Mouse (Mus musculus) c-Kit-positive CD71-positive TER-119-negative erythroid progenitor cells, embryonic 14.5 days (primary cell): ENCODE measurements around the gene Bbc3.

ENCODE experiments used
- DNase-seq: peaks from one replicate; pipeline ENCODE4 v3.0.0-alpha.2; 2013; ENCODE audit warnings: low read depth

Gene Bbc3

DNA sequence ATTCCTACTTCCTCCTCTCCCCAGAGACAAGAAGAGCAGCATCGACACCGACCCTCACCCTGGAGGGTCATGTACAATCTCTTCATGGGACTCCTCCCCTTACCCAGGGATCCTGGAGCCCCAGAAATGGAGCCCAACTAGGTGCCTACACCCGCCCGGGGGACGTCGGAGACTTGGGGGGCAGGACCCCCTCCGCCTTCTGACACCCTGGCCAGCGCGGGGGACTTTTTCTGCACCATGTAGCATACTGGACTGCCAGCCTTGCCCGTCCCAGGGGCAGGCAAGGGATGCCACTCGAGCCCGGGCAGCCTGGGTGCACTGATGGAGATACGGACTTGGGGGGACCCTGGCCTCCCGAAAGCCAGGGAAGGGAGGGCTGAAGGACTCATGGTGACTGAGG, 8.9 kb downstream of the Bbc3 start:
- no peak for DNase-seq

DNA sequence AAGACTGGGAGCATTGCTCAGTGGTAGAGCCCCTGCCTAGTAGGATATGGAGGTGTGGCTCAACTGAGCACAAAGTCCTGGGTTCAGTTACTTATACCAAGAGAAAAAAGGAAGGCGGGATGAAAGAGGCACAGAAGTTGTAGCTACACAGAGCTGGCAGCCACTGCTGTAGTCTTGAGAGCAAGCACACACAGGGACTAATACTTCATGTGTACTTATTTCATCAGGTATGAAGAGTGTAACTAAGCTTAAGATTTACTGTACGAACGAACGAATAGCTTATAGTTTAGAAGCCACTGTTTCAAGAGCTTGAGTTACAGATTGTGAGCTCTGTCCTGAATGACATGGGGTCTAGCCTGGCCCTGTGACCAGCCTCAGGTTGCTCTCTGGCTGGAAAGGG, 11.0 kb downstream of the Bbc3 start:
- no peak for DNase-seq

DNA sequence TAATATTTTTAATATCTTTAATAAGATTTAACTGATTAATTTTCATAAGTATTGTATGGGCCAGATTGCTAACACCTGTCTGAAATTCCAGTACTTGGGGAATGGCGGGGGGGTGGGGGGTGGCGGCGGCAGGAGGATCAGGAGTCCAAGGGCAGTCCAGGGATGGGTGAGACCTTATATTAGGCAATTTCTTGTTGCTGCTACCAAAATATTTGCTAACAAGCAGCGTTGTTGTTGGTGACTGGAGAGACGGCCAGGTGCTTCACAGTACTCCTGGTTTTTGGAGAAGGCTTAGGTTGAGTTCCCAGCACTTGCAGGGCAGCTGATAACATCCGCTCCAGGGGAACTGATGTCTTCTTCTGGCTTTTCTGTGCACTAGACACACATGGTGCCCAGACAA, 12.3 kb downstream of the Bbc3 start:
- DNase-seq = no peak

DNA sequence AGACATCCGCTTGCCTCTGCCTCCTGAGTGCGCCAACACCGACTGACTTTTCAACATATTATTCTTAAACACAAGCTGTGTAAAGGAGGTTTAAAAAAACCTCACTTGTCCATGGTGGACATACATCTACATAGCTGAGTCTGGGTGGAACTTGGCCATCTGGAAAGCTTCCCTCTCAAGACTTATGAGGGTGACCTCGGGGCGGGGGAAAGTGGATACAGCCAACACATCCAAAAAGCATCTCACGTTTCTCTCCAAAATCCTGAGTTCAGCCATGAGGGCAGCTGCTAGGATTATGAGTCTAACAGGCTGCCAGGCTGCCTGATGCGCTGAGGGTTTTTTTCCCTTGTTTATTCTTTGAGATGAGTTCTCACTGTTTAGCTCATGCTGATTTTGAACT, 16.5 kb downstream of the Bbc3 start:
- DNase-seq = no peak

DNA sequence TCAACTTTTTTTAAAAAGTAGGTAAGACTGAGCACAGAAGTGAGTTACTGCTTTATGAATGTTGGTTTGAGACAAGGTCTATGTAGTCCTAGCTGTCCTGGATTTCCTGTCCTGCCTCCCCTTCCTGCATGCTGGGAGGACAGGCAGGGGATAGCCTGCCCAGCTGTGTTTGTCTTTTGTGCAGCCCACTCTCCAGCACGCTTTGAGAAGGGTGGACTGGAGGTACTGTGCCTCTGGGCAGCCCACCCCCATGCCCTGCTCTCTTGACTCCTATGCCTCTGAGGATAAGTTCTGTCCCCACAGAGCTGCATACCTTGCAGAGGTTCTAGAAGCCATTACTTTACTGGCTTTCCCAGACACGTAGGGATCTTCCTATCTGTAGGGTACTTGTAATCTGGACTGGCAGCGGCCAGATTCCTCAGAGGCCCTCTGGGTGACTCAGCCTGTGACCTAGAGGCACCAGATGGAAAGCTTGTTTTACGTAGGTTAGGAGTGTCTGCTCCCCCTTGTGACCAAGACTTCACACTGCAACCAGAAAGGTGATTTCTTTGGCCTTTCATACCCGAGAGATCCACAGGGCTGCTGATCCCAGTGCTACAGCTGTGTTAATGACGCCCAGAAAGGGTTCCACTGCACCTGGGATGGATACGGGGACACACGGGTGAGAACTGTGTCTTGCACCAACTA, 17.9 kb downstream of the Bbc3 start:
- peak; percentile 76 for DNase-seq

DNA sequence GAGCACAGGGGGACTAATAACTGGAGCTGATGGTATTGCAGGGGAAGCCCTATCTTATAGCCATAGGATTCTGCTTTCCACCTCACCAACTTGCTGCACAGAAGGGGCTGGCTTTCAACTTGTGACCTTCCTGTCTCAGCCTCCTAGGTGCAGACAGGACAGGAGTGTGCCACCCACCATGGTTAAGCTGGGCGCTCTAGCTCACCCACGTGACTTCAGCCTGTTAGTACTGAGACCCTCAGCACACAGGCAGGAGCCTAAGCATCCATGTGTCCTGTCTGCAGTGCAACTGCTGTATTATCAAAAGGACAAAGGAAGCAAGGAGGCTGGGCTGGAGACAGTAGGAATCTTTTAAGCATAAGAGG, 18.4 kb downstream of the Bbc3 start:
- DNase-seq = no peak

DNA sequence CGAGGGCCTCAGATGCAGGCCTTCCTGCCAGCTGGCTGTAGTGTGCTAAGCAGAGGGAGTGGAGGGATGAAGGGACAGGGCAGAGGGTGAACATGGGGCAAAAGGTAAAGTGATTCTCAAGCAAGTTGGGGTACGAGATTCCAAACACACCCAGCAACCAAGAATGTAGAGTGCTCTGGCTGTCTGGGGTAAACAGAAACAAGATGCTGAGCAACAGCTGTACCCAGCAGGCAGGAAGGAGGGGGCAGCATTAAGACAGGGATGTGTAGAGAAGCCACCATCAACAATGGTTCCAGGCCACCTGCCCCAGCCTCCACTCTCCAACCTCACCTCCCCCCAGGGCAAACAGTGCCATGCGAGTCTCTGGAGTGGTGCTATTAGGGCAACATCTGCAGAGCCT, 21.0 kb downstream of the Bbc3 start:
- DNase-seq = no peak

DNA sequence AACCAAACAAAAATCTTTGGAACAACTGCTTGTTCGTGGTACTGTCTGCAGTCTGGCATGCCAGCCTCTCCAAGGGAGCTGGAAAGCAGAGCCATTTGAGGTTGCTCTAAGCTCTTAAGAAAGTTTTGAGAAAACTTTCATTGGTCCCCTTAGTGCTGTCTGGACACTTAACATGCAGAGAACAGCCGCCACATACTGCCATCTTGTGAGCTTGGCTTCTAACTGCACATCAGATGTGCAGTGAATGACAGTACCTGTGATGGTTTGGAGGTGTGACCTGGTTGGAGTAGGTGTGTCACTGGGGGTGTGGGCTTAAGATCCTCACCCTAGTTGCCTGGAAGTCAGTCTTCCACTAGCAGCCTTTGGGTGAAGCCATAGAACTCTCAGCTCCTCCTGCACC, 29.5 kb downstream of the Bbc3 start:
- no peak for DNase-seq

DNA sequence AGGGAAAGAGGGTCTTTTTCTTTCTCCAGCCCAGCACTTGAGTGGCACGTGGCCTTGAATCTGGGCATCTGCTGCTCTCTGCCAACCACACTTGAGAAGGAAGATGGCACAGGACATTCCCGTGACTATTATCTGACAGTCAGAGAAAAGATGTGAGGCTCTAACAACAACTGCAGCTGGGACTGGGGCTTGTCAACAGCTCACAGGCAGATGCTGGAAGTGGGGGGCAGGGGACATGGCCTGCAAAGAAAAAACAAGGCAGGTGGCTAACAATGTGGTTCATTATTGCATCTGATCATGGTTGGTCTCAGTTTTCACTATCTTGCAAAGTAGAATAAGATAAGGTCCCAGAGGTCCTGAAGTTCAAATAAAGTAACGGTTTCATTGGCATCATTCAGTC, 36.4 kb downstream of the Bbc3 start:
- no peak for DNase-seq

DNA sequence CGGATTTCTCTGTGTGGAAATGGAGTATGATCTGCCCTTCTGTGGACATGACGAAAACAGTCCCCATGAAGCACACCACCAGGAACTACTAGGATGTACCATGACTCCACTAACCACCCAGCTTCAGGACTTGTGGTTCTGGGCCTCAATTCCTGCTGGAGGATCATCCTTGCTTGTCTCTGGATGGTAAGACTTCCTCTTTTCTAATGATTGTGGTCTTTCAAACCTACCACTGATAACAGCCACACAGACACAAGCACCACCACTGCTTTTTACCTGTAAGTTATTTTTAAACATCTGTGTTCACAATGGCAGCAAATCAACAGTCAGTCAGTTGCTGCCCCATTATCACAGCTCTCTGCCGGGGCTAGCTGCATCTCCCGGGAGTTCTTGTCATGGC, 37.1 kb downstream of the Bbc3 start:
- DNase-seq = no peak

DNA sequence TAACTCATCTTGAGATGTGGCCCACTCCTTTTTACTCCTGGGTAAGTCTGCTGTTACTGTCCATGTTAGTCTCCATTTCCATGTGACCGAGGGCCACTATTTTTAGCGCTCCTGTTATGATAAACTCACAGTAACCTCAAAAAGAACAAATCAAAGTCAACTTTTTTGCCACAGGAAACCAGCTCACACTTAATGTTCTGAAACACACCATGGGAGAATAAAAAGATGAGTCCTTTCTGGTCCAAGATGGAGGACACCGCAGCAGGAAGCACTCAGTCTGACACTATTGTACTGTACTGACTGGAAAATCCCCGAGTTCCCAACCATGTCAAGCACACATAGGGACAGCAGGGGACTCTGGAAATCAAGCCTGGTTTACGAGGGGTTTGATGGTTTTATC, 41.8 kb downstream of the Bbc3 start:
- no peak for DNase-seq

DNA sequence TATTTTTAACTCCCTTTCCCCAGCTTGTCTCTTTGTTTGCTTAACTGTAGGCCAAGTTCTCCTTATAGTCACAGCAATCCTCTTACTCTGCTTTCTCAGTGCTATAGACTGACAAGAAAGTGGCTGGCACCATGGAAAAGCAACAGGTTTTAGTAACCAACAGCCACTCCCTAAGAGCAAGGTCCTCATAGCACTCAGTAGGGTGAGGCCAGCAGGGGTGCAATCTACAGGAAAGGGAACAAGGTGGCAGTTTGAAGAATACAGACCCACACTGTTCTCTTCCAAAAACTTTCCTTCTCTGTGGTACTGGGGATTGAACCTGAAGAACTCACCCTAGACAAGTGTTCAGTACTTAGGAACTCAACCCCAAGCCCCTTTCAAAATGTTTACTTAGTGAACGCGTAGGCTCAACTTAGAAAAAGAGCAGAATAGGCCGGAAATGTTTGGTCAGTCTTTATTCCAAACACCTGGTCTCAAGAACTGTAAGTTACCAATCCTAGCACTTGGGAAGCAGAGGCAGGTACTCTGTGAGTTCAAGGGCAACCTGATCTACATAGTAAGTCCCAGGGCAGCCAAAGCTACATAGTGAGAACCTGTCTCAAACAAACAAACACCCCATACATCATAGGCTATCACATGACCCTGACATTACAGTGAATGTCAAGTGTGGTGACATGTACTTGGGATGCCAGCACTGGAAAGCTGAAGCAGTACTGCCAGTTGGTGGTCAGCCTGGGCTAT, 47.8 kb downstream of the Bbc3 start:
- DNase-seq = no peak

DNA sequence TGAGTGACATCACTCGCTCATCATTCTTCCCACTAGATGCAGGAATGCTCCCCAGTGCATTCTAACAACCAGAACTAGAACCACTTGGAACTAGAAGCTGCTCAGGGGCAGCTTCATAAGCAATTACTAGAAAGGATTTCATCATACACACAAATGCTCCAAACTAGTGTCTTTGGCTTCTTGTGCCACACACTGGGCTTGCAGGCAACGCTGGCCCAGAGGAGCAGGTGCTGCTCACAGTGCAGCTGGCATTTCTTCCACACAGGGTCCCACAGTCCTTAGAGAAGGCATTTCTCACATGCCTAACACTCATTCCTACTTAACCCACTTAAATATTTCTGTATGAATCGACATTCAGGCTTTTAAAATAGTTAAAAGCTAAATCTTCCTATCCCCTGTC, 49.4 kb downstream of the Bbc3 start:
- DNase-seq = no peak

DNA sequence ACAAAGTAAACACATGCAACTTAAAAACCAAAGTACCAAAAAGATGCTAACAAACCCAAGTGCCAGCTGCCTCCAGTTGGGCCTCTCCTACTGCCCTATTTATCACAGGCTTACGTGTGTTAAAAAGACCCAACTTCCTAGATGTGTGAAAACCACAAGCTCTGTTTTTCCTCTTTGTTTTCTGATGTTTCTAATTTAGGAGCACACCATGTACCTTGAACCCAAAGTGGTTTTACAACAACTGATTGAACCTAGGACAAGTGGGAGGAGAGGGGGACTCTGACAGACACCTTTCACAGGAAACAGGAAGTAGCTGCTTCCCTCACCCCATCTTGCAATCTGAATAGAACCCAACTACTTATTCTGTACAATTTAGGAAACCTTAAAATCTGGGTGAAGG, 56.1 kb downstream of the Bbc3 start:
- DNase-seq = no peak

DNA sequence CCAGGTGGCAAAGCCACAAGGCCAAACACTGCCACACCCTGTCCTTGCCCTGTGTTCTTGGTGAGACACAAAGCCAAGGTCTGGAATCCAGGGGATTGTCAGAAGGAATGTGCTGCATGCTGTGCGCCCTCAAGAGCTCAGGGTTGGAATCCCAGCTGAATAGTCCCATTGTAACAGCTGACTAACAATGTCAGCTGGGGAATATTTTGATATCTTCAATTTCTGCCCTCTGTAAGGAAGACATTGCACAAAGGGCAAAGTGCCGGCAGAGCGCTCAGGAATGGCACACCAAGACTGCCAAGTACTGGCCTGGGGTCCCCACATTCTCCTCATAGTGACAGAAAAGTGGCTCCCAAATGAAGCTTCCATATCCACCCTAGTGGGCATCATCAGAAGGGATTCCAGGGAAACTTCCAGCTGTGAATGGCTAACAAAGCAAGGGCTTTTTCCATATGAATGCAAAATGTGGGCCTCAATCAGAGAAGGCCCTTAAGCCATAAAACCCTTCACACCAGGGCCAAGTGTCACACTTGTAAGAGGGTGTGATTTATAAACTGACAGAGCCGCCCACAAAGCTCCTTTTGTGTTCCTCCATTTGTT, 56.8 kb downstream of the Bbc3 start:
- no peak for DNase-seq

DNA sequence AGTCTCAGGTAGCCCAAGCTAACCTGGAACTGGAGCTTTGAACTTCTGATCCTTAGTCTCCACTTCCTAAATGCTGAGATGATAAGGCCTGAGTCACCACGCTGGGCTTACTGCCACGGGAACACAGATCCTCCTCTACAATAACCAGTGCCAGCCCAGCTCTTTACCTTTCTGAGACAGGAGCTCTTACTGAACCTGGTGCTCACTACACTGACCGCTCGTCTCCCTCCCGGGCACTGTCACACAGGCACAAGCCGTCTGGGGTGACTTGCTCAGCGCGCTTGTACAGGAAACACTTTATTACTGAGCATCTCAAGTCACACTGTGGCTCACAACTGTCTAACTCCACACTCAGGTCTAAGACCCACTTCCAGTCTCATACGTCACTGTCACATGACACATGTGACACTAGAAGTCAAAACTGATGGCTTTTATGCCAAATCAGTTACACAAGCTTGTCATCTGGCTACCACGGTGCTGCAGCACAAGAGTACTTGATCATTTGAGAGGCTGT, 58.0 kb downstream of the Bbc3 start:
- no peak for DNase-seq

DNA sequence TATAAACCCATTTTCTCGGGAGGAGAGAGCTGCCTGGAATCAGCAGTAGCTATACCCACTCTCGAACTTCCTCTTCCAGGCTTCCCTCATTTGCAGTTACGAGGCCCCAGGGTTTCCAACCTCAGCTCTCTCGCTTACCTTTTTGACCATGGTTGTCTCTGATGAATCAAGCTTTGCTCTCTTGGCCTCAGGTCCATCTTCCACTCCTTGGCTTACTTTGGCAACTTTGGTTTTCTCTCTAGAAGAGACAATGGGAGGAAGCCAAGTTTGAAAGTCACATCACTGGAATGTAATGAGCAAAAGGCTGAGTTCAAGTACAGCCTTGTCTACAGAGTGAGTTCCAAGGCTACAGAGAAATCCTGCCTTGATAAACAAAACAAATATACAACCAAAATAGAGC, 58.5 kb downstream of the Bbc3 start:
- DNase-seq = no peak
